Mouse (Mus musculus): Measurements from ENCODE around the gene Mitd1. TPM values are rescaled to one million over a fixed set of nuclear protein-coding genes. Genes with fewer than 3 reads are reported as not detected.

Mitd1 gene
- polyA plus RNA-seq, 1 experiment from 2014 or later, result 13.7 TPM

GRCm38 (mm10) chr1:37864511-37865400 is 25.5 kb downstream of the Mitd1 start:
- H3K27me3 ChIP-seq (ENCODE audit: control insufficient read depth, insufficient read depth, low read length), result no peaks in the 10 kb centered on the region
- H3K4me3 ChIP-seq (replicated peaks; ENCODE audit: low read depth, low read length), result peak overlapping the region; percentile 67
- ATAC-seq (ENCODE audit: low FRiP score, low TSS enrichment) (peak; percentile 98), DNase-seq (peak; percentile 100)
- H3K9me3 ChIP-seq (ENCODE audit: control insufficient read depth, low read length), result no peaks in the 10 kb centered on the region
- H3K36me3 ChIP-seq (ENCODE audit: control insufficient read depth, insufficient read depth, low read length), result no peaks in the 10 kb centered on the region
- H3K27ac ChIP-seq (replicated peaks; ENCODE audit: low read depth, low read length), result peak overlapping the region; percentile 91
- peak overlapping the region; percentile 78 for H3K9ac ChIP-seq (replicated peaks; ENCODE audit: low read length)
- peak overlapping the region; percentile 71 for H3K4me2 ChIP-seq (ENCODE audit: low read length)
- H3K4me1 ChIP-seq (ENCODE audit: control insufficient read depth, insufficient read depth, low read length), result 0 out of 2 replicates have a peak, but pooled peaks cover 8% of the 10 kb centered on the region
- WGBS, result under 1% methylated on average over 90 of the region's 90 CpGs

DNA sequence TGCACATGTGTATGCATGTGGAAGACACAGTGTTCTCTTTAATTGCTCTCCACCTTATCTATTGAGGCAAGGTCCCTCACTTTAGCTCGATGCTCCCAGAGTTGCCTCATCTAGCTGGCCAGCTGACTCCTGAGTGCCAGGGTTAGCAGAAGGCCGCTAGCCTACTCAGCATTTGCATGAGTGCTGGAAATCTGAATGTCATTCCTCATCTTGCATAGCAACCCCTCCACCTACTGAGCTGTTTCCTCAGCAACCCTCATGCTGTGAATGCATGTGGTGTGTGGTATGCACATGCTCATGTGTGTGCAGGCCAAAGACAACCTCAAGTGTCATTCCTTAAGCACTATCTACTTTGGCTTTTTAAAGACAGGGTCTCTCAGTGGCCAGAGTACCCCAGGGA is 39.5 kb downstream of the Mitd1 start:
- ATAC-seq (ENCODE audit: low FRiP score, low TSS enrichment) (no peak), DNase-seq (no peak)
- Histone ChIP-seq H3K9me3 (ENCODE audit: control insufficient read depth, low read length) (no peaks in the 10 kb centered on the region), H3K9ac (replicated peaks; ENCODE audit: low read length) (no peak overlapping the region), H3K4me1 (ENCODE audit: control insufficient read depth, insufficient read depth, low read length) (no peaks in the 10 kb centered on the region), H3K36me3 (ENCODE audit: control insufficient read depth, insufficient read depth, low read length) (peaks cover 14% of the 10 kb centered on the region; the same call in 1 of the 2 replicates), H3K27ac (replicated peaks; ENCODE audit: low read depth, low read length) (no peak overlapping the region), H3K4me3 (replicated peaks; ENCODE audit: low read depth, low read length) (no peak overlapping the region), H3K4me2 (ENCODE audit: low read length) (no peak overlapping the region), H3K27me3 (ENCODE audit: control insufficient read depth, insufficient read depth, low read length) (no peaks in the 10 kb centered on the region)
- 52% methylated on average over 2 of the region's 2 CpGs for WGBS

- H3K9ac ChIP-seq (replicated peaks; ENCODE audit: low read length), result no peak overlapping the region
- no peaks in the 10 kb centered on the region for H3K4me1 ChIP-seq (ENCODE audit: control insufficient read depth, insufficient read depth, low read length)
- no peak overlapping the region for H3K27ac ChIP-seq (replicated peaks; ENCODE audit: low read depth, low read length)
- H3K9me3 ChIP-seq (ENCODE audit: control insufficient read depth, low read length), result no peaks in the 10 kb centered on the region
- no peak overlapping the region for H3K4me3 ChIP-seq (replicated peaks; ENCODE audit: low read depth, low read length)
- WGBS, result 87% methylated on average over 8 of the region's 8 CpGs
- peaks cover 7% of the 10 kb centered on the region; the same call in 1 of the 2 replicates for H3K36me3 ChIP-seq (ENCODE audit: control insufficient read depth, insufficient read depth, low read length)
- no peak overlapping the region for H3K4me2 ChIP-seq (ENCODE audit: low read length)
- ATAC-seq (ENCODE audit: low FRiP score, low TSS enrichment) (no peak), DNase-seq (no peak)
- H3K27me3 ChIP-seq (ENCODE audit: control insufficient read depth, insufficient read depth, low read length), result no peaks in the 10 kb centered on the region
These were observed 43.3 kb downstream of the Mitd1 start for GRCm38 (mm10) chr1:37846878-37847277.

DNA sequence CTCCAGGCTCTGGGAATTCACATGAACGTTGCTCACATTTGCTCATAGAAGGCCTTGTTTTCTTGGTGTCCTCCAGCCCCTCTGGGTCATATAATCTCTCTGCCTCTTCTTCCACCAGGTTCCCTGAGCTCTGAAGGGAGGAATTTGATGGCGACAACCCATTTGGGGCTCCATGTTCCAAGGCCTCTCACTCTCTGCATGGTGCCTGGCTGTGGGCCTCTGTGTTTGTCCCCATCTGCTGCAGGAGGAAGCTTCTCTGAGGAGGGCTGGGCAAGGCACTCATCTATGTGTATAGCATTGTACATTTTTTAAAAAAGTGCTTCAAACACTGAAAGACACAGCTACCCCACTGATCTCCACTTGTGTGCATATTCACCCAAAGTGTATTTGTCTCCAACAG is 58.5 kb downstream of the Mitd1 start:
- 78% methylated on average over 2 of the region's 2 CpGs for WGBS
- H3K4me3 ChIP-seq (replicated peaks; ENCODE audit: low read depth, low read length), result no peak overlapping the region
- H3K9ac ChIP-seq (replicated peaks; ENCODE audit: low read length), result no peak overlapping the region
- no peaks in the 10 kb centered on the region for H3K27me3 ChIP-seq (ENCODE audit: control insufficient read depth, insufficient read depth, low read length)
- ATAC-seq (ENCODE audit: low FRiP score, low TSS enrichment) (no peak), DNase-seq (no peak)
- H3K36me3 ChIP-seq (ENCODE audit: control insufficient read depth, insufficient read depth, low read length), result peaks cover 41% of the 10 kb centered on the region
- H3K4me2 ChIP-seq (ENCODE audit: low read length), result no peak overlapping the region
- no peak overlapping the region for H3K27ac ChIP-seq (replicated peaks; ENCODE audit: low read depth, low read length)
- no peaks in the 10 kb centered on the region for H3K4me1 ChIP-seq (ENCODE audit: control insufficient read depth, insufficient read depth, low read length)
- H3K9me3 ChIP-seq (ENCODE audit: control insufficient read depth, low read length), result no peaks in the 10 kb centered on the region

Other genes starting within 250 kb of the Mitd1 start
- gene 2010300C02Rik, start 170.3 kb downstream of the Mitd1 start, polyA plus RNA-seq (2014; fragmentation: Nextera tagmentation; extraction: Ambion mirVana), result 1.3 and 1.9 TPM in 2 replicates
- gene Tsga10, start 24.0 kb downstream of the Mitd1 start, polyA plus RNA-seq (2014; fragmentation: Nextera tagmentation; extraction: Ambion mirVana), result 20.8 and 23.3 TPM in 2 replicates
- gene Lipt1, start 18.7 kb downstream of the Mitd1 start, polyA plus RNA-seq (2014; fragmentation: Nextera tagmentation; extraction: Ambion mirVana), result 6.8 and 9.1 TPM in 2 replicates
- 275 and 310 TPM in 2 replicates for gene Mrpl30, start 66 bp upstream of the Mitd1 start, polyA plus RNA-seq (2014; fragmentation: Nextera tagmentation; extraction: Ambion mirVana)
- gene Lyg2, start 26.1 kb upstream of the Mitd1 start, polyA plus RNA-seq (2014; fragmentation: Nextera tagmentation; extraction: Ambion mirVana), result not detected in 2 replicates
- gene Lyg1, start 67.3 kb upstream of the Mitd1 start, polyA plus RNA-seq (2014; fragmentation: Nextera tagmentation; extraction: Ambion mirVana), result not detected in 2 replicates
- 137 and 153 TPM in 2 replicates for gene Txndc9, start 107.5 kb upstream of the Mitd1 start, polyA plus RNA-seq (2014; fragmentation: Nextera tagmentation; extraction: Ambion mirVana)
- 20.7 and 23.9 TPM in 2 replicates for gene Eif5b, start 107.6 kb upstream of the Mitd1 start, polyA plus RNA-seq (2014; fragmentation: Nextera tagmentation; extraction: Ambion mirVana)
- 34.7 and 35.8 TPM in 2 replicates for gene Rev1, start 239.4 kb upstream of the Mitd1 start, polyA plus RNA-seq (2014; fragmentation: Nextera tagmentation; extraction: Ambion mirVana)